Mouse (Mus musculus) neural tube, embryonic 15.5 days (tissue): Measurements from ENCODE around the gene Olfr645. TPM values are rescaled to one million over a fixed set of nuclear protein-coding genes. Genes with fewer than 3 reads are reported as not detected.

Source experiments
- polyA plus RNA-seq: library from polyadenylated mRNA; unstranded; fragments of >200 nt; fragmentation: Nextera tagmentation; extraction: Ambion mirVana; gene quantifications from 2 replicates; pipeline ENCODE4 v1.2.1, GENCODE M21; 2015

Gene Olfr645
- polyA plus RNA-seq, 1 experiment from 2014 or later = not detected

Other genes starting within 250 kb of the Olfr645 start
- gene Hbb-bh2, start 244.9 kb downstream of the Olfr645 start, polyA plus RNA-seq = not detected in 2 replicates
- gene Hbb-bh1, start 242.3 kb downstream of the Olfr645 start, polyA plus RNA-seq = 1.5 and 2.4 TPM in 2 replicates
- gene Hbb-y, start 232.2 kb downstream of the Olfr645 start, polyA plus RNA-seq = 141 and 250 TPM in 2 replicates
- not detected in 2 replicates for gene Olfr66, start 199.2 kb downstream of the Olfr645 start, polyA plus RNA-seq
- not detected in 2 replicates for gene Olfr64, start 191.0 kb downstream of the Olfr645 start, polyA plus RNA-seq
- gene Olfr65, start 182.0 kb downstream of the Olfr645 start, polyA plus RNA-seq = not detected in 2 replicates
- gene Olfr631, start 156.6 kb downstream of the Olfr645 start, polyA plus RNA-seq = not detected in 2 replicates
- not detected in 2 replicates for gene Olfr632, start 151.1 kb downstream of the Olfr645 start, polyA plus RNA-seq
- not detected in 2 replicates for gene Olfr633, start 141.0 kb downstream of the Olfr645 start, polyA plus RNA-seq
- gene Olfr635, start 114.3 kb downstream of the Olfr645 start, polyA plus RNA-seq = 0.03 TPM in 1 of 2 replicates, not detected in the other
- gene Olfr638, start 86.7 kb downstream of the Olfr645 start, polyA plus RNA-seq = not detected in 2 replicates
- 0.03 TPM in 1 of 2 replicates, not detected in the other for gene Olfr639, start 68.2 kb downstream of the Olfr645 start, polyA plus RNA-seq
- gene Olfr640, start 59.9 kb downstream of the Olfr645 start, polyA plus RNA-seq = not detected in 2 replicates
- gene Olfr641, start 50.0 kb downstream of the Olfr645 start, polyA plus RNA-seq = not detected in 2 replicates
- gene Olfr642, start 32.8 kb downstream of the Olfr645 start, polyA plus RNA-seq = not detected in 2 replicates
- gene 4930516K23Rik, start 24.0 kb downstream of the Olfr645 start, polyA plus RNA-seq = not detected in 2 replicates
- gene Olfr644, start 13.6 kb downstream of the Olfr645 start, polyA plus RNA-seq = not detected in 2 replicates
- not detected in 2 replicates for gene Olfr646, start 19.4 kb upstream of the Olfr645 start, polyA plus RNA-seq
- not detected in 2 replicates for gene Ubqln5, start 44.4 kb upstream of the Olfr645 start, polyA plus RNA-seq
- gene Olfr643, start 51.9 kb upstream of the Olfr645 start, polyA plus RNA-seq = not detected in 2 replicates
- not detected in 2 replicates for gene Ubqln3, start 57.8 kb upstream of the Olfr645 start, polyA plus RNA-seq
- gene Ubqlnl, start 65.1 kb upstream of the Olfr645 start, polyA plus RNA-seq = not detected in 2 replicates
- gene Olfm5, start 79.4 kb upstream of the Olfr645 start, polyA plus RNA-seq = not detected in 2 replicates
- gene Olfr648, start 97.9 kb upstream of the Olfr645 start, polyA plus RNA-seq = 0.37 and 0.42 TPM in 2 replicates
- gene Olfr649, start 110.5 kb upstream of the Olfr645 start, polyA plus RNA-seq = not detected in 2 replicates
- 0.54 and 1.1 TPM in 2 replicates for gene Trim6, start 133.3 kb upstream of the Olfr645 start, polyA plus RNA-seq
- 0.72 and 2.2 TPM in 2 replicates for gene Trim34a, start 159.0 kb upstream of the Olfr645 start, polyA plus RNA-seq
- 0.15 and 0.34 TPM in 2 replicates for gene Trim5, start 202.6 kb upstream of the Olfr645 start, polyA plus RNA-seq
- gene Trim12a, start 230.0 kb upstream of the Olfr645 start, polyA plus RNA-seq = 2.2 and 4.9 TPM in 2 replicates
- gene Trim34b, start 244.0 kb upstream of the Olfr645 start, polyA plus RNA-seq = not detected in 2 replicates